Mouse (Mus musculus) liver, adult 2 months (tissue): ENCODE data around the gene Uap1l1.
A peak's percentile ranks its signal among the peaks of the same experiment; 100 is the strongest.

Source experiments
- CTCF ChIP-seq: fragments of 200-500 bp; IDR thresholded peaks from 2 replicates; pipeline ENCODE4 v1.5.1; 2011; ENCODE audit warnings: low read depth, low read length, control low read depth
- POLR2A ChIP-seq: fragments of 200-500 bp; IDR thresholded peaks from 2 replicates; pipeline ENCODE4 v1.6.1; 2011; ENCODE audit warnings: low read length, control low read depth; ENCODE audit not compliant: insufficient read depth; ENCODE audit errors: extremely low read depth

GRCm38 (mm10) chr2:25402972-25403601, 37.6 kb upstream of the Uap1l1 start:
- TF ChIP-seq POLR2A (0 out of 2 replicates have a peak, but pooled peaks have one; percentile 12), CTCF (no peak)
